Mouse (Mus musculus) embryo, embryonic 9.5 days (tissue): ENCODE measurements at regions not wholly inside any gene's neighbourhood (a gene's known extent, or its start where the extent isn't known, plus 50 kb on each side); places are given as distances from the start of the nearest gene placed in this dataset.

Experiments
- DNase-seq: peaks from one replicate; pipeline ENCODE4 v3.0.0-alpha.2; 2017; ENCODE audit errors: extremely low spot score

GRCm38 (mm10) chr2:12815339-12815738 lies 108.5 kb upstream of the Pter start:
- no peak for DNase-seq

GRCm38 (mm10) chr2:12825902-12826301 lies 97.9 kb upstream of the Pter start:
- DNase-seq = no peak

GRCm38 (mm10) chr2:12833579-12833978 lies 90.3 kb upstream of the Pter start:
- DNase-seq = no peak

GRCm38 (mm10) chr2:12866543-12866942 lies 57.3 kb upstream of the Pter start:
- DNase-seq = no peak

GRCm38 (mm10) chr2:12868772-12869171 lies 55.1 kb upstream of the Pter start:
- no peak for DNase-seq
